ENCODE assay signal across 1 mouse cellular context in the genomic region with DNA sequence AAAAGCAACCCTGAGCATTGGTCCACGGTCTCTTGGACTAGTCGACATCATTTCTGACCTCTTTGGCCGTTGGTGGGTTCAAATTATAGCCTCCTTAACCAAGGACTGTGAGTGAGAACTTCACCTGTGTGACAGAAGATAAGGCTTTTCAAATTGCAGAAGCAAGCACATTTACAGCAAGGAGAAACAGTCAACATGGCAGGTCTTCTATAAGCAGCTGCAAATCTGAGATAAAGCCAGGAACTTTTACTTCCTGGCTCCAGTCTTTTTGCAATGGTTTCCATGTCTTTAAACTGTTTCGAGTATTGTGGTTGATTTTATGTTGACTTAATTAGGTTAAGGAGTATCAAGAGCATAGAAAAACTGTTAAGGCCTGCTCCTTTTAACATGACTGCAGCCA.
A peak's percentile ranks its signal among the peaks of the same experiment; 100 is the strongest.
TF ChIP-seq lines count a peak whose summit lies in the region.

No protein-coding gene starts in this region.

TF ChIP-seq in MEL, 35 proteins besides CTCF, POLR2A, EP300 and RAD21 (continued from another document):
- TF ChIP-seq NRF1 (IDR thresholded peaks at IDR 0.05; ENCODE audit: insufficient read depth, low read depth, low read length, poor library complexity, severe bottlenecking) (no peak), SIN3A (IDR thresholded peaks at IDR 0.05; ENCODE audit: low read length) (peak; percentile 71), HCFC1 (IDR thresholded peaks at IDR 0.05; ENCODE audit: low read depth, low read length) (0 out of 2 replicates have a peak, but pooled peaks have one; percentile 29), MAFK (IDR thresholded peaks at IDR 0.05; ENCODE audit: borderline replicate concordance, low read depth, low read length) (0 out of 2 replicates have a peak, but pooled peaks have one; percentile 62), MYB (IDR thresholded peaks at IDR 0.05; ENCODE audit: low read depth, low read length) (peak; percentile 77; the same call in 1 of the 2 replicates), MAZ (IDR thresholded peaks at IDR 0.05; ENCODE audit: low read depth, low read length) (no peak), E2F4 (IDR thresholded peaks at IDR 0.05; ENCODE audit: borderline replicate concordance, low read depth, low read length) (no peak), GABPA (IDR thresholded peaks at IDR 0.05; ENCODE audit: low read depth, low read length) (no peak), BHLHE40 (IDR thresholded peaks at IDR 0.05; ENCODE audit: borderline replicate concordance, low read depth, low read length) (no peak), ZKSCAN1 (IDR thresholded peaks at IDR 0.05; ENCODE audit: low read depth, low read length) (no peak), CHD2 (IDR thresholded peaks at IDR 0.05; ENCODE audit: low read length) (no peak), USF2 (IDR thresholded peaks at IDR 0.05; ENCODE audit: borderline replicate concordance in 1 of 2, insufficient read depth in 1 of 2, low read depth in 1 of 2, low read length in 2 of 2) (no peak), MEF2A (IDR thresholded peaks at IDR 0.05; ENCODE audit: extremely low read depth, insufficient replicate concordance, low read depth, low read length, poor library complexity, severe bottlenecking) (no peak), ZNF384 (IDR thresholded peaks at IDR 0.05; ENCODE audit: low read depth, low read length) (no peak), JUND (IDR thresholded peaks at IDR 0.05; ENCODE audit: low read depth, low read length) (0 out of 2 replicates have a peak, but pooled peaks have one; percentile 50), ZC3H11A (IDR thresholded peaks at IDR 0.05; ENCODE audit: low read depth, low read length) (no peak), ZMIZ1 (IDR thresholded peaks at IDR 0.05; ENCODE audit: low read depth, low read length) (no peak), ELF1 (IDR thresholded peaks at IDR 0.05; ENCODE audit: low read depth, low read length) (peak; percentile 42; the same call in 1 of the 2 replicates), TBP (IDR thresholded peaks at IDR 0.05; ENCODE audit: low read depth, low read length) (no peak), RCOR1 (IDR thresholded peaks at IDR 0.05; ENCODE audit: low read depth, low read length) (peak; percentile 79)
